Mouse (Mus musculus): Measurements from ENCODE around the gene Gm37240. TPM values are rescaled to one million over a fixed set of nuclear protein-coding genes. Genes with fewer than 3 reads are reported as not detected.

Gm37240 gene
- polyA plus RNA-seq, 1 experiment from 2014 or later, result 18.1 TPM

GRCm38 (mm10) chr3:84923670-84924069, 963.6 kb downstream of the Gm37240 start:
- DNase-seq (ENCODE audit: low spot score), result no peak
- Histone ChIP-seq H3K27ac (replicated peaks) (no peak overlapping the region; the same call in 1 of the 2 replicates), H3K36me3 (ENCODE audit: control insufficient read depth, insufficient read depth, low read length) (no peaks in the 10 kb centered on the region), H3K4me2 (replicated peaks; ENCODE audit: low read depth) (no peak overlapping the region), H3K9me3 (ENCODE audit: control insufficient read depth, low read length) (no peaks in the 10 kb centered on the region), H3K27me3 (ENCODE audit: control insufficient read depth, insufficient read depth, low read length) (no peaks in the 10 kb centered on the region), H3K4me3 (ENCODE audit: low read depth, low read length) (no peak overlapping the region), H3K4me1 (replicated peaks; ENCODE audit: control insufficient read depth, insufficient read depth) (no peaks in the 10 kb centered on the region), H3K9ac (ENCODE audit: low read length) (no peak overlapping the region)
- 62% methylated on average over 1 of the region's 1 CpGs for WGBS
- TF ChIP-seq EP300 (optimal IDR thresholded peaks at IDR 0.05), result no peak
- no peak for TF ChIP-seq CTCF (IDR thresholded peaks at IDR 0.05; ENCODE audit: low read depth)
- peak; percentile 78 for ATAC-seq (ENCODE audit: low FRiP score, low TSS enrichment)

- peak; percentile 29 for DNase-seq (ENCODE audit: low spot score)
- H3K9ac ChIP-seq (ENCODE audit: low read length), result no peak overlapping the region
- no peak for TF ChIP-seq EP300 (optimal IDR thresholded peaks at IDR 0.05)
- no peak for TF ChIP-seq CTCF (IDR thresholded peaks at IDR 0.05; ENCODE audit: low read depth)
- no peaks in the 10 kb centered on the region for H3K36me3 ChIP-seq (ENCODE audit: control insufficient read depth, insufficient read depth, low read length)
- 62% methylated on average over 1 of the region's 1 CpGs for WGBS
- no peak overlapping the region for H3K4me2 ChIP-seq (replicated peaks; ENCODE audit: low read depth)
- no peaks in the 10 kb centered on the region for H3K9me3 ChIP-seq (ENCODE audit: control insufficient read depth, low read length)
- ATAC-seq (ENCODE audit: low FRiP score, low TSS enrichment), result 0 out of 2 replicates have a peak, but pooled peaks have one; percentile 21
- H3K27ac ChIP-seq (replicated peaks), result no peak overlapping the region
- no peaks in the 10 kb centered on the region for H3K4me1 ChIP-seq (replicated peaks; ENCODE audit: control insufficient read depth, insufficient read depth)
- H3K4me3 ChIP-seq (ENCODE audit: low read depth, low read length), result no peak overlapping the region
- no peaks in the 10 kb centered on the region for H3K27me3 ChIP-seq (ENCODE audit: control insufficient read depth, insufficient read depth, low read length)
These were observed 964.1 kb downstream of the Gm37240 start for GRCm38 (mm10) chr3:84923256-84923655.

- DNase-seq (ENCODE audit: low spot score), result no peak
- TF ChIP-seq EP300 (optimal IDR thresholded peaks at IDR 0.05) (no peak), CTCF (IDR thresholded peaks at IDR 0.05; ENCODE audit: low read depth) (peak; percentile 78)
- 74% methylated on average over 6 of the region's 6 CpGs for WGBS
These were observed 965.5 kb downstream of the Gm37240 start for GRCm38 (mm10) chr3:84921704-84922420.

GRCm38 (mm10) chr3:84917903-84918679, 969.2 kb downstream of the Gm37240 start:
- no peak overlapping the region for H3K4me2 ChIP-seq (replicated peaks; ENCODE audit: low read depth)
- H3K27me3 ChIP-seq (ENCODE audit: control insufficient read depth, insufficient read depth, low read length), result no peaks in the 10 kb centered on the region
- H3K4me3 ChIP-seq (ENCODE audit: low read depth, low read length), result no peak overlapping the region
- TF ChIP-seq EP300 (optimal IDR thresholded peaks at IDR 0.05) (no peak), CTCF (IDR thresholded peaks at IDR 0.05; ENCODE audit: low read depth) (no peak)
- 49% methylated on average over 9 of the region's 9 CpGs for WGBS
- H3K9ac ChIP-seq (ENCODE audit: low read length), result no peak overlapping the region
- DNase-seq (ENCODE audit: low spot score) (peak; percentile 19), ATAC-seq (ENCODE audit: low FRiP score, low TSS enrichment) (no peak; the same call in 1 of the 2 replicates)
- no peaks in the 10 kb centered on the region for H3K4me1 ChIP-seq (replicated peaks; ENCODE audit: control insufficient read depth, insufficient read depth)
- H3K27ac ChIP-seq (replicated peaks), result no peak overlapping the region
- H3K9me3 ChIP-seq (ENCODE audit: control insufficient read depth, low read length), result no peaks in the 10 kb centered on the region
- no peaks in the 10 kb centered on the region for H3K36me3 ChIP-seq (ENCODE audit: control insufficient read depth, insufficient read depth, low read length)

More at GRCm38 (mm10) chr3:84921704-84922420, 965.5 kb downstream of the Gm37240 start:
- Histone ChIP-seq H3K4me3 (ENCODE audit: low read depth, low read length) (no peak overlapping the region), H3K9ac (ENCODE audit: low read length) (no peak overlapping the region), H3K4me1 (replicated peaks; ENCODE audit: control insufficient read depth, insufficient read depth) (no peaks in the 10 kb centered on the region), H3K36me3 (ENCODE audit: control insufficient read depth, insufficient read depth, low read length) (no peaks in the 10 kb centered on the region), H3K27me3 (ENCODE audit: control insufficient read depth, insufficient read depth, low read length) (no peaks in the 10 kb centered on the region), H3K4me2 (replicated peaks; ENCODE audit: low read depth) (no peak overlapping the region), H3K27ac (replicated peaks) (no peak overlapping the region), H3K9me3 (ENCODE audit: control insufficient read depth, low read length) (no peaks in the 10 kb centered on the region)
- no peak for ATAC-seq (ENCODE audit: low FRiP score, low TSS enrichment)

- no peak for DNase-seq (ENCODE audit: low spot score)
These were observed 973.0 kb downstream of the Gm37240 start for GRCm38 (mm10) chr3:84914284-84914683.

More at GRCm38 (mm10) chr3:84914284-84914683, 973.0 kb downstream of the Gm37240 start:
- WGBS, result 29% methylated on average over 1 of the region's 1 CpGs
- no peak for ATAC-seq (ENCODE audit: low FRiP score, low TSS enrichment)
- no peaks in the 10 kb centered on the region for H3K27me3 ChIP-seq (ENCODE audit: control insufficient read depth, insufficient read depth, low read length)
- no peak overlapping the region for H3K9ac ChIP-seq (ENCODE audit: low read length)
- H3K4me1 ChIP-seq (replicated peaks; ENCODE audit: control insufficient read depth, insufficient read depth), result no peaks in the 10 kb centered on the region
- no peak overlapping the region for H3K4me3 ChIP-seq (ENCODE audit: low read depth, low read length)
- no peak overlapping the region for H3K27ac ChIP-seq (replicated peaks)
- no peaks in the 10 kb centered on the region for H3K9me3 ChIP-seq (ENCODE audit: control insufficient read depth, low read length)
- H3K36me3 ChIP-seq (ENCODE audit: control insufficient read depth, insufficient read depth, low read length), result no peaks in the 10 kb centered on the region
- no peak overlapping the region for H3K4me2 ChIP-seq (replicated peaks; ENCODE audit: low read depth)
- TF ChIP-seq EP300 (optimal IDR thresholded peaks at IDR 0.05), result no peak
- TF ChIP-seq CTCF (IDR thresholded peaks at IDR 0.05; ENCODE audit: low read depth), result peak; percentile 67
